Mouse (Mus musculus): Measurements from ENCODE around the gene Pld3. TPM values are rescaled to one million over a fixed set of nuclear protein-coding genes. Genes with fewer than 3 reads are reported as not detected.

The Pld3 gene
- polyA plus RNA-seq, 1 experiment from 2014 or later, result 109 TPM

DNA sequence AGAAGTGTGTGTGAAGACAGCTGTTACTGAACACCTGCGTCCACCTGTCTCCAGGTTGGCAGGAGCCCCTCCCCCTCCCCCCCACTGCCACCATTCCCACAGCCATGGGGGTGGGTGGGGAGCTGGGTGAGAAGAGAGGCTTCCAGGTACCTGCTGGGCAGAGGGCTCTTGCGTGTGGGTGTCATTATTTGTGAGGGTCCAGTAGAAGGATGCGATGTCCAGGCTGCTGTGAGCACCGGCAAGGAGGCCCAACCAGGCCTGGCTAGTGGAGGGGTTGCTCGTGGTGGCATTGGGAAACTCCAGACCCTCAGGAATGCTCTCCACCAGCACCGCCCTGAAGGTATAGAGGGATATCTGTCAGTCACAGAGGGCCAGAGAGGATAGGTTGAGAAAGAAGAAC, 12.1 kb downstream of the Pld3 start:
- Histone ChIP-seq H3K9me3 (replicated peaks; ENCODE audit: low read length) (no peaks in the 10 kb centered on the region), H3K9ac (ENCODE audit: low read depth, low read length) (no peak overlapping the region), H3K27me3 (ENCODE audit: insufficient read depth, low read length) (no peaks in the 10 kb centered on the region), H3K4me2 (ENCODE audit: low read length) (no peak overlapping the region), H3K36me3 (ENCODE audit: insufficient read depth, low read length) (peaks cover 12% of the 10 kb centered on the region; the same call in 1 of the 2 replicates), H3K27ac (no peak overlapping the region), H3K4me1 (replicated peaks; ENCODE audit: insufficient read depth, low read length) (no peaks in the 10 kb centered on the region), H3K4me3 (replicated peaks; ENCODE audit: low read depth, low read length) (no peak overlapping the region)
- TF ChIP-seq CTCF (IDR thresholded peaks at IDR 0.05; ENCODE audit: low read depth), result no peak
- DNase-seq (ENCODE audit: low spot score), result no peak
- WGBS, result 80% methylated on average over 6 of the region's 6 CpGs
- no peak for ATAC-seq (replicated peaks; ENCODE audit: low FRiP score, low read depth)

GRCm38 (mm10) chr7:27540521-27540920, 12.5 kb downstream of the Pld3 start:
- TF ChIP-seq CTCF (IDR thresholded peaks at IDR 0.05; ENCODE audit: low read depth), result no peak
- Histone ChIP-seq H3K36me3 (ENCODE audit: insufficient read depth, low read length) (peaks cover 12% of the 10 kb centered on the region; the same call in 1 of the 2 replicates), H3K9ac (ENCODE audit: low read depth, low read length) (no peak overlapping the region), H3K4me3 (replicated peaks; ENCODE audit: low read depth, low read length) (no peak overlapping the region), H3K27ac (no peak overlapping the region), H3K27me3 (ENCODE audit: insufficient read depth, low read length) (no peaks in the 10 kb centered on the region), H3K9me3 (replicated peaks; ENCODE audit: low read length) (no peaks in the 10 kb centered on the region), H3K4me1 (replicated peaks; ENCODE audit: insufficient read depth, low read length) (no peaks in the 10 kb centered on the region), H3K4me2 (ENCODE audit: low read length) (no peak overlapping the region)
- ATAC-seq (replicated peaks; ENCODE audit: low FRiP score, low read depth), result no peak
- DNase-seq (ENCODE audit: low spot score), result no peak
- 68% methylated on average over 2 of the region's 2 CpGs for WGBS

- no peaks in the 10 kb centered on the region for H3K4me1 ChIP-seq (replicated peaks; ENCODE audit: insufficient read depth, low read length)
- WGBS, result 91% methylated on average over 2 of the region's 2 CpGs
- peaks cover 12% of the 10 kb centered on the region; the same call in 1 of the 2 replicates for H3K36me3 ChIP-seq (ENCODE audit: insufficient read depth, low read length)
- H3K27ac ChIP-seq, result no peak overlapping the region
- ATAC-seq (replicated peaks; ENCODE audit: low FRiP score, low read depth) (no peak), DNase-seq (ENCODE audit: low spot score) (no peak)
- no peak for TF ChIP-seq CTCF (IDR thresholded peaks at IDR 0.05; ENCODE audit: low read depth)
- no peak overlapping the region for H3K9ac ChIP-seq (ENCODE audit: low read depth, low read length)
- no peak overlapping the region for H3K4me2 ChIP-seq (ENCODE audit: low read length)
- H3K27me3 ChIP-seq (ENCODE audit: insufficient read depth, low read length), result no peaks in the 10 kb centered on the region
- no peak overlapping the region for H3K4me3 ChIP-seq (replicated peaks; ENCODE audit: low read depth, low read length)
- no peaks in the 10 kb centered on the region for H3K9me3 ChIP-seq (replicated peaks; ENCODE audit: low read length)
Observed at GRCm38 (mm10) chr7:27538797-27539196, 14.2 kb downstream of the Pld3 start.

DNA sequence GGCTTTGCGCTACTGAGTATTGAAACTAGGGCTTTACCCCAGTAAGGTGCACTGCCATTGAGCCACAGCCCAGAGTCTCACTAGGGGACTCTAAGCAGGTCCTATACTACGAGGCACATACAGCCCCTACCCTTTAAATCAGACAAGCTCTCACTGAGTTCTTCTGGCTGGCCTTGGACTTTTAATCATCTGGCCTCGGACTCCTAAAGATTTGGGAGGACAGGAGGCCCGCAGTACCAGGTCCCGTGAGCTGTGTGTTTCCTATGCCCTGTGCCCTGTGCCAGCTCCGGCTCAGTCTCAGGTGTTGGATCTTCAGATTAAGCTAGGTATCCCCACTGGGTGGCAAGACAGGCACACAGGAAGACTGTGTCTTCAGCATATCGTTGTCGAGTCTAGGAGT, 15.0 kb downstream of the Pld3 start:
- H3K36me3 ChIP-seq (ENCODE audit: insufficient read depth, low read length), result peaks cover 15% of the 10 kb centered on the region; the same call in 1 of the 2 replicates
- H3K27me3 ChIP-seq (ENCODE audit: insufficient read depth, low read length), result no peaks in the 10 kb centered on the region
- ATAC-seq (replicated peaks; ENCODE audit: low FRiP score, low read depth) (no peak), DNase-seq (ENCODE audit: low spot score) (no peak)
- H3K4me3 ChIP-seq (replicated peaks; ENCODE audit: low read depth, low read length), result no peak overlapping the region
- no peak overlapping the region for H3K4me2 ChIP-seq (ENCODE audit: low read length)
- WGBS, result 69% methylated on average over 8 of the region's 8 CpGs
- no peak for TF ChIP-seq CTCF (IDR thresholded peaks at IDR 0.05; ENCODE audit: low read depth)
- no peak overlapping the region for H3K9ac ChIP-seq (ENCODE audit: low read depth, low read length)
- H3K9me3 ChIP-seq (replicated peaks; ENCODE audit: low read length), result no peaks in the 10 kb centered on the region
- H3K27ac ChIP-seq, result no peak overlapping the region
- H3K4me1 ChIP-seq (replicated peaks; ENCODE audit: insufficient read depth, low read length), result no peaks in the 10 kb centered on the region

- no peak overlapping the region for H3K4me3 ChIP-seq (replicated peaks; ENCODE audit: low read depth, low read length)
- H3K27ac ChIP-seq, result no peak overlapping the region
- no peak for TF ChIP-seq CTCF (IDR thresholded peaks at IDR 0.05; ENCODE audit: low read depth)
- H3K9me3 ChIP-seq (replicated peaks; ENCODE audit: low read length), result no peaks in the 10 kb centered on the region
- no peak for DNase-seq (ENCODE audit: low spot score)
- no peak for ATAC-seq (replicated peaks; ENCODE audit: low FRiP score, low read depth)
- H3K36me3 ChIP-seq (ENCODE audit: insufficient read depth, low read length), result peaks cover 20% of the 10 kb centered on the region; the same call in 1 of the 2 replicates
- 87% methylated on average over 6 of the region's 6 CpGs for WGBS
- no peaks in the 10 kb centered on the region for H3K27me3 ChIP-seq (ENCODE audit: insufficient read depth, low read length)
- H3K9ac ChIP-seq (ENCODE audit: low read depth, low read length), result no peak overlapping the region
- no peak overlapping the region for H3K4me2 ChIP-seq (ENCODE audit: low read length)
- H3K4me1 ChIP-seq (replicated peaks; ENCODE audit: insufficient read depth, low read length), result no peaks in the 10 kb centered on the region
Observed at GRCm38 (mm10) chr7:27536618-27537017, 16.4 kb downstream of the Pld3 start.

GRCm38 (mm10) chr7:27535386-27535785, 17.6 kb downstream of the Pld3 start:
- DNase-seq (ENCODE audit: low spot score) (no peak), ATAC-seq (replicated peaks; ENCODE audit: low FRiP score, low read depth) (no peak)

GRCm38 (mm10) chr7:27532480-27533050, 20.5 kb downstream of the Pld3 start:
- 89% methylated on average over 9 of the region's 9 CpGs for WGBS
- no peak for ATAC-seq (replicated peaks; ENCODE audit: low FRiP score, low read depth)

More at GRCm38 (mm10) chr7:27535386-27535785, 17.6 kb downstream of the Pld3 start:
- H3K36me3 ChIP-seq (ENCODE audit: insufficient read depth, low read length), result peaks cover 20% of the 10 kb centered on the region
- H3K4me3 ChIP-seq (replicated peaks; ENCODE audit: low read depth, low read length), result no peak overlapping the region
- no peaks in the 10 kb centered on the region for H3K4me1 ChIP-seq (replicated peaks; ENCODE audit: insufficient read depth, low read length)
- TF ChIP-seq CTCF (IDR thresholded peaks at IDR 0.05; ENCODE audit: low read depth), result no peak
- no peak overlapping the region for H3K27ac ChIP-seq
- WGBS, result 81% methylated on average over 2 of the region's 2 CpGs
- H3K9ac ChIP-seq (ENCODE audit: low read depth, low read length), result no peak overlapping the region
- no peak overlapping the region for H3K4me2 ChIP-seq (ENCODE audit: low read length)
- no peaks in the 10 kb centered on the region for H3K27me3 ChIP-seq (ENCODE audit: insufficient read depth, low read length)
- no peaks in the 10 kb centered on the region for H3K9me3 ChIP-seq (replicated peaks; ENCODE audit: low read length)

More at GRCm38 (mm10) chr7:27532480-27533050, 20.5 kb downstream of the Pld3 start:
- TF ChIP-seq CTCF (IDR thresholded peaks at IDR 0.05; ENCODE audit: low read depth), result no peak
- no peak overlapping the region for H3K9ac ChIP-seq (ENCODE audit: low read depth, low read length)
- H3K4me3 ChIP-seq (replicated peaks; ENCODE audit: low read depth, low read length), result no peak overlapping the region
- no peak overlapping the region for H3K27ac ChIP-seq
- H3K36me3 ChIP-seq (ENCODE audit: insufficient read depth, low read length), result peaks cover 26% of the 10 kb centered on the region
- no peaks in the 10 kb centered on the region for H3K4me1 ChIP-seq (replicated peaks; ENCODE audit: insufficient read depth, low read length)
- no peaks in the 10 kb centered on the region for H3K9me3 ChIP-seq (replicated peaks; ENCODE audit: low read length)
- H3K4me2 ChIP-seq (ENCODE audit: low read length), result no peak overlapping the region
- no peaks in the 10 kb centered on the region for H3K27me3 ChIP-seq (ENCODE audit: insufficient read depth, low read length)
- DNase-seq (ENCODE audit: low spot score), result no peak
